ENCODE assay signal across 25 mouse cellular contexts in the genomic region with DNA sequence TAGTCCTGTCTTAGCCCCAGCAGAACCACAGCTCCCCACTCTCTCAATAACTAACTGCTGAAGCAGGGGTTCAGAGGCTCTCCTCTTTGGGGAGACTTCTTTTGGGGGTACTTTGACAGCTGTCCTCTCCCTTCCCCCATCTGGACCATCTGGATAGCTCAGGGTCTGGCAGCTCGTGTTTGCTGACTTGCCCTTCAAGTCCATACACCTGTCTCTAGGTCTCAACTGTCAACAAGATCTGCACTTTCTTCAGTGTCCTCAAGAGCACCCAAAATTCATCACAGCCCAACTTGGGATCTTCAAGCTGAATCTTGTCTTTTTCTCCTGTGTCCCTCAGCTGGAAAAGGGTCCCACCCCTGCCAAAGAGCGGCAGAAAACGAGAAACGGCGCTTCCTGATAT. TPM values are rescaled to one million over a fixed set of nuclear protein-coding genes. Genes with fewer than 3 reads are reported as not detected.
DNase-seq lines count a peak whose midpoint lies in the region; ATAC-seq lines count a peak whose summit lies in the region.
"Had no signal": no experiment of that assay in that cellular context is flagged by ENCODE, and none has a peak within 500 bp of the region (broad histone marks: within the 10 kb centered on the region; RNA-seq: fewer than 3 reads in every experiment).

No protein-coding gene starts in this region.

- H3K27me3 ChIP-seq in forebrain, embryonic 15.5 days: no peaks in the 10 kb centered on the region
- no peaks in the 10 kb centered on the region for H3K27me3 ChIP-seq in forebrain, embryonic 14.5 days (replicated peaks; ENCODE audit: control insufficient read depth, insufficient read depth, low read length)
- H3K27me3 ChIP-seq in limb, embryonic 13.5 days: no peaks in the 10 kb centered on the region
- no peaks in the 10 kb centered on the region for H3K27me3 ChIP-seq in limb, embryonic 10.5 days (ENCODE audit: low read depth, poor library complexity, severe bottlenecking)
- H3K27me3 ChIP-seq: hindbrain, embryonic 13.5 days; limb, embryonic 15.5 days; liver, embryonic 13.5 days; neural tube, embryonic 13.5 days had no signal

- peaks cover 38% of the 10 kb centered on the region for H3K4me1 ChIP-seq in forebrain, embryonic 15.5 days
- H3K4me1 ChIP-seq in forebrain, embryonic 14.5 days (ENCODE audit: control insufficient read depth, insufficient read depth, low read length): peaks cover 16% of the 10 kb centered on the region
- H3K4me1 ChIP-seq in limb, embryonic 13.5 days: peaks cover 29% of the 10 kb centered on the region
- peaks cover 33% of the 10 kb centered on the region for H3K4me1 ChIP-seq in limb, embryonic 10.5 days

- no peaks in the 10 kb centered on the region for H3K9me3 ChIP-seq in forebrain, embryonic 15.5 days
- H3K9me3 ChIP-seq in forebrain, embryonic 14.5 days (replicated peaks; ENCODE audit: control insufficient read depth, low read length): no peaks in the 10 kb centered on the region
- H3K9me3 ChIP-seq in limb, embryonic 13.5 days: no peaks in the 10 kb centered on the region
- H3K9me3 ChIP-seq in limb, embryonic 10.5 days (replicated peaks): no peaks in the 10 kb centered on the region
- H3K9me3 ChIP-seq: hindbrain, embryonic 13.5 days; limb, embryonic 15.5 days; liver, embryonic 13.5 days; midbrain, embryonic 10.5 days; neural tube, embryonic 13.5 days had no signal

- no peak for ATAC-seq in forebrain, embryonic 15.5 days (replicated peaks)
- ATAC-seq in forebrain, embryonic 14.5 days: no peak
- no peak for ATAC-seq in limb, embryonic 13.5 days (ENCODE audit: low FRiP score, low read depth)
- ATAC-seq: CD4-positive, CD25-positive, alpha-beta regulatory T cell, adult 4 months; forebrain, embryonic 16.5 days; intestine, postnatal 0 days had no signal

- no peak overlapping the region for H3K4me3 ChIP-seq in forebrain, embryonic 15.5 days
- no peak overlapping the region for H3K4me3 ChIP-seq in forebrain, embryonic 14.5 days (ENCODE audit: low read depth, low read length)
- H3K4me3 ChIP-seq in limb, embryonic 13.5 days: no peak overlapping the region
- H3K4me3 ChIP-seq in limb, embryonic 10.5 days: no peak overlapping the region
- H3K4me3 ChIP-seq: hindbrain, embryonic 13.5 days; limb, embryonic 15.5 days; liver, embryonic 13.5 days; midbrain, embryonic 10.5 days; neural tube, embryonic 13.5 days had no signal

- H3K4me2 ChIP-seq in forebrain, embryonic 15.5 days (replicated peaks): no peak overlapping the region
- no peak overlapping the region for H3K4me2 ChIP-seq in forebrain, embryonic 14.5 days (ENCODE audit: low read length)
- no peak overlapping the region; the same call in 1 of the 2 replicates for H3K4me2 ChIP-seq in limb, embryonic 13.5 days (replicated peaks)
- H3K4me2 ChIP-seq: heart, embryonic 11.5 days; hindbrain, embryonic 13.5 days; limb, embryonic 15.5 days; liver, embryonic 13.5 days; neural tube, embryonic 13.5 days had no signal

- 86% methylated on average over 5 of the region's 5 CpGs for WGBS in forebrain, embryonic 15.5 days
- WGBS in forebrain, embryonic 14.5 days: 95% methylated on average over 5 of the region's 5 CpGs
- 85% methylated on average over 5 of the region's 5 CpGs for WGBS in limb, embryonic 13.5 days
- WGBS in limb, embryonic 10.5 days: 89% methylated on average over 5 of the region's 5 CpGs

- peaks cover 16% of the 10 kb centered on the region for H3K36me3 ChIP-seq in forebrain, embryonic 15.5 days
- peaks cover 33% of the 10 kb centered on the region for H3K36me3 ChIP-seq in forebrain, embryonic 14.5 days (ENCODE audit: control insufficient read depth, insufficient read depth, low read length)
- H3K36me3 ChIP-seq in limb, embryonic 13.5 days: peaks cover 54% of the 10 kb centered on the region
- H3K36me3 ChIP-seq in limb, embryonic 10.5 days: peaks cover 68% of the 10 kb centered on the region

- DNase-seq in forebrain, embryonic 14.5 days (ENCODE audit: low spot score): no peak
- DNase-seq in limb, embryonic 10.5 days (ENCODE audit: low spot score): no peak
- DNase-seq in thymus, postnatal 4 days: peak; percentile 36
- DNase-seq in thymus, postnatal 0 days (ENCODE audit: low spot score): no peak
- no peak for DNase-seq in kidney, postnatal 36 days
- DNase-seq: gastrocnemius, postnatal 36 days; heart, adult 18-20 months; heart, postnatal 36 days; kidney, postnatal 10 days; liver, embryonic 13.5 days; lung, adult 2 months; lung, postnatal 14 days had no signal

- 0 out of 2 replicates have a peak overlapping the region, but pooled peaks have one; percentile 7 for H3K9ac ChIP-seq in forebrain, embryonic 15.5 days (replicated peaks)
- H3K9ac ChIP-seq in forebrain, embryonic 14.5 days (ENCODE audit: low read length): no peak overlapping the region
- peak overlapping the region; percentile 19; the same call in 1 of the 2 replicates for H3K9ac ChIP-seq in limb, embryonic 13.5 days
- H3K9ac ChIP-seq: limb, embryonic 15.5 days had no signal

- no peak overlapping the region for H3K27ac ChIP-seq in forebrain, embryonic 15.5 days (replicated peaks)
- H3K27ac ChIP-seq in forebrain, embryonic 14.5 days (ENCODE audit: low read depth, low read length): no peak overlapping the region
- no peak overlapping the region for H3K27ac ChIP-seq in limb, embryonic 13.5 days
- no peak overlapping the region for H3K27ac ChIP-seq in limb, embryonic 10.5 days
- H3K27ac ChIP-seq: hindbrain, embryonic 13.5 days; limb, embryonic 15.5 days; liver, embryonic 13.5 days; midbrain, embryonic 10.5 days; neural tube, embryonic 13.5 days had no signal

RNA-seq across cellular contexts. Expression of a gene that starts 3.0 kb away (rescaled TPM):
- 306 and 315 TPM in 2 replicates for polyA plus RNA-seq in forebrain, embryonic 15.5 days (2015; fragmentation: Nextera tagmentation; extraction: Ambion mirVana)
- 255 and 263 TPM in 2 replicates for polyA plus RNA-seq in forebrain, embryonic 14.5 days (2014; fragmentation: Nextera tagmentation; extraction: Ambion mirVana)
- polyA plus RNA-seq in limb, embryonic 13.5 days (2015; fragmentation: Nextera tagmentation; extraction: Ambion mirVana): 301 and 336 TPM in 2 replicates
- 224 and 246 TPM in 2 replicates for polyA plus RNA-seq in limb, embryonic 10.5 days (2016; fragmentation: Nextera tagmentation; extraction: Ambion mirVana)
- polyA plus RNA-seq in thymus, postnatal 0 days (2015; fragmentation: Nextera tagmentation; extraction: Ambion mirVana): 217 and 222 TPM in 2 replicates

RNA-seq across cellular contexts. Expression of a gene that starts 3.2 kb away (rescaled TPM):
- polyA plus RNA-seq in forebrain, embryonic 15.5 days (2015; fragmentation: Nextera tagmentation; extraction: Ambion mirVana): 66.5 TPM in 2 replicates
- 36.7 and 46.9 TPM in 2 replicates for polyA plus RNA-seq in forebrain, embryonic 14.5 days (2014; fragmentation: Nextera tagmentation; extraction: Ambion mirVana)
- 74.6 and 77.9 TPM in 2 replicates for polyA plus RNA-seq in limb, embryonic 13.5 days (2015; fragmentation: Nextera tagmentation; extraction: Ambion mirVana)
- polyA plus RNA-seq in limb, embryonic 10.5 days (2016; fragmentation: Nextera tagmentation; extraction: Ambion mirVana): 59.7 and 68.8 TPM in 2 replicates
- 51.5 and 54.4 TPM in 2 replicates for polyA plus RNA-seq in thymus, postnatal 0 days (2015; fragmentation: Nextera tagmentation; extraction: Ambion mirVana)

RNA-seq across cellular contexts. Expression of a gene that starts 19.5 kb away (rescaled TPM):
- 0.10 TPM in 1 of 2 replicates, not detected in the other for polyA plus RNA-seq in forebrain, embryonic 15.5 days (2015; fragmentation: Nextera tagmentation; extraction: Ambion mirVana)
- not detected in 2 replicates for polyA plus RNA-seq in forebrain, embryonic 14.5 days (2014; fragmentation: Nextera tagmentation; extraction: Ambion mirVana)
- 0.15 and 0.31 TPM in 2 replicates for polyA plus RNA-seq in limb, embryonic 13.5 days (2015; fragmentation: Nextera tagmentation; extraction: Ambion mirVana)
- not detected in 2 replicates for polyA plus RNA-seq in limb, embryonic 10.5 days (2016; fragmentation: Nextera tagmentation; extraction: Ambion mirVana)
- 1.9 TPM in 2 replicates for polyA plus RNA-seq in thymus, postnatal 0 days (2015; fragmentation: Nextera tagmentation; extraction: Ambion mirVana)
- polyA plus RNA-seq: CD4-positive, CD25-positive, alpha-beta regulatory T cell, adult 4 months; cortical plate, adult 2 months; forebrain, embryonic 16.5 days; limb, embryonic 15.5 days; liver, embryonic 13.5 days; lung, adult 2 months; stomach, embryonic 14.5 days had no signal

RNA-seq across cellular contexts. Expression of a gene that starts 25.6 kb away (rescaled TPM):
- not detected in 2 replicates for polyA plus RNA-seq in forebrain, embryonic 15.5 days (2015; fragmentation: Nextera tagmentation; extraction: Ambion mirVana)
- not detected in 2 replicates for polyA plus RNA-seq in forebrain, embryonic 14.5 days (2014; fragmentation: Nextera tagmentation; extraction: Ambion mirVana)
- not detected in 2 replicates for polyA plus RNA-seq in limb, embryonic 13.5 days (2015; fragmentation: Nextera tagmentation; extraction: Ambion mirVana)
- polyA plus RNA-seq in limb, embryonic 10.5 days (2016; fragmentation: Nextera tagmentation; extraction: Ambion mirVana): not detected in 2 replicates
- polyA plus RNA-seq in thymus, postnatal 0 days (2015; fragmentation: Nextera tagmentation; extraction: Ambion mirVana): 0.47 TPM in 1 of 2 replicates, not detected in the other
- polyA plus RNA-seq: CD4-positive, CD25-positive, alpha-beta regulatory T cell, adult 4 months; forebrain, embryonic 16.5 days; heart, embryonic 11.5 days; hindbrain, embryonic 13.5 days; intestine, postnatal 0 days; limb, embryonic 15.5 days; liver, embryonic 13.5 days; midbrain, embryonic 10.5 days; midbrain, postnatal 0 days; stomach, embryonic 14.5 days had no signal

RNA-seq across cellular contexts. Expression of a gene that starts 33.3 kb away (rescaled TPM):
- 81.2 and 90.2 TPM in 2 replicates for polyA plus RNA-seq in forebrain, embryonic 15.5 days (2015; fragmentation: Nextera tagmentation; extraction: Ambion mirVana)
- polyA plus RNA-seq in forebrain, embryonic 14.5 days (2014; fragmentation: Nextera tagmentation; extraction: Ambion mirVana): 58.3 and 64.2 TPM in 2 replicates
- polyA plus RNA-seq in limb, embryonic 13.5 days (2015; fragmentation: Nextera tagmentation; extraction: Ambion mirVana): 81.8 and 84.8 TPM in 2 replicates
- polyA plus RNA-seq in limb, embryonic 10.5 days (2016; fragmentation: Nextera tagmentation; extraction: Ambion mirVana): 103 and 111 TPM in 2 replicates
- polyA plus RNA-seq in thymus, postnatal 0 days (2015; fragmentation: Nextera tagmentation; extraction: Ambion mirVana): 73.4 and 84.2 TPM in 2 replicates
